Mouse (Mus musculus) heart, embryonic 15.5 days (tissue): ENCODE data around the gene Nsrp1. TPM values are rescaled to one million over a fixed set of nuclear protein-coding genes. Genes with fewer than 3 reads are reported as not detected.
A peak's percentile ranks its signal among the peaks of the same experiment; 100 is the strongest.
"Not testable (repeated sequence)": the region's sequence is repeated elsewhere in the genome, so short reads cannot be mapped to it uniquely, and the experiment has no call there.

Experiments used
- ATAC-seq: fragments of 200-750 bp; cut with Nextera tagmentation; replicated peaks from 2 replicates; pipeline ENCODE4 v1.8.0; 2017; ENCODE audit warnings: low read depth, moderate TSS enrichment; ENCODE audit not compliant: insufficient number of reproducible peaks, insufficient read depth, low FRiP score
- H3K27ac ChIP-seq: fragments of 300-500 bp; sonication (generic); 2 replicates; pipeline ENCODE4 v1.5.1; 2015; ENCODE audit warnings: mild to moderate bottlenecking, inconsistent platforms
- H3K27me3 ChIP-seq: fragments of 300-500 bp; sonication (generic); 2 replicates; pipeline ENCODE4 v1.6.1; 2015; ENCODE audit warnings: inconsistent platforms
- H3K36me3 ChIP-seq: fragments of 300-500 bp; sonication (generic); 2 replicates; pipeline ENCODE4 v1.6.1; 2015; ENCODE audit warnings: mild to moderate bottlenecking, inconsistent platforms
- H3K4me1 ChIP-seq: fragments of 300-500 bp; sonication (generic); replicated peaks from 2 replicates; pipeline ENCODE4 v1.6.1; 2015; ENCODE audit warnings: inconsistent platforms
- H3K4me2 ChIP-seq: fragments of 300-500 bp; sonication (generic); 2 replicates; pipeline ENCODE4 v1.6.1; 2015; ENCODE audit warnings: inconsistent platforms, mild to moderate bottlenecking, moderate library complexity
- H3K4me3 ChIP-seq: fragments of 300-500 bp; sonication (generic); 2 replicates; pipeline ENCODE4 v1.5.1; 2015; ENCODE audit warnings: mild to moderate bottlenecking, inconsistent platforms
- H3K9ac ChIP-seq: fragments of 300-500 bp; sonication (generic); 2 replicates; pipeline ENCODE4 v1.6.1; 2015; ENCODE audit warnings: mild to moderate bottlenecking, inconsistent platforms
- H3K9me3 ChIP-seq: fragments of 300-500 bp; sonication (generic); replicated peaks from 2 replicates; pipeline ENCODE4 v1.6.1; 2016; ENCODE audit warnings: inconsistent platforms
- WGBS: fragments of 180-500 bp; shearing (Covaris S2); methylation state at CpG from one replicate; pipeline ENCODE4 v1.1.7; 2015; ENCODE audit warnings: mixed read lengths; 5-methylcytosine and 5-hydroxymethylcytosine counted together
- polyA plus RNA-seq: library from polyadenylated mRNA; unstranded; fragments of >200 nt; fragmentation: Nextera tagmentation; extraction: Ambion mirVana; gene quantifications from 2 replicates; pipeline ENCODE4 v1.2.1, GENCODE M21; 2015

Nsrp1 gene
- polyA plus RNA-seq, 1 experiment from 2014 or later: 56.0 TPM

GRCm38 (mm10) chr11:77093208-77093607, 15.0 kb upstream of the Nsrp1 start:
- peak overlapping the region; percentile 36 for H3K4me3 ChIP-seq
- WGBS: 2% methylated on average over 11 of the region's 11 CpGs
- H3K4me2 ChIP-seq: peak overlapping the region; percentile 58
- no peaks in the 10 kb centered on the region for H3K27me3 ChIP-seq
- no peaks in the 10 kb centered on the region for H3K36me3 ChIP-seq
- no peaks in the 10 kb centered on the region for H3K9me3 ChIP-seq
- H3K4me1 ChIP-seq: peaks cover 13% of the 10 kb centered on the region
- no peak overlapping the region for H3K27ac ChIP-seq
- no peak overlapping the region for H3K9ac ChIP-seq
- ATAC-seq: no peak

GRCm38 (mm10) chr11:77089162-77089561, 10.9 kb upstream of the Nsrp1 start:
- Histone ChIP-seq H3K36me3 (no peaks in the 10 kb centered on the region), H3K9me3 (no peaks in the 10 kb centered on the region), H3K4me1 (0 out of 2 replicates have a peak, but pooled peaks cover 4% of the 10 kb centered on the region), H3K27ac (no peak overlapping the region), H3K27me3 (no peaks in the 10 kb centered on the region), H3K9ac (no peak overlapping the region), H3K4me3 (no peak overlapping the region), H3K4me2 (no peak overlapping the region)
- no peak for ATAC-seq
- 39% methylated on average over 2 of the region's 2 CpGs for WGBS

GRCm38 (mm10) chr11:77087004-77087403, 8.8 kb upstream of the Nsrp1 start:
- H3K4me3 ChIP-seq: no peak overlapping the region
- peaks cover 9% of the 10 kb centered on the region; the same call in 1 of the 2 replicates for H3K27me3 ChIP-seq
- no peaks in the 10 kb centered on the region for H3K36me3 ChIP-seq
- H3K4me2 ChIP-seq: no peak overlapping the region
- WGBS: 56% methylated on average over 2 of the region's 2 CpGs
- no peaks in the 10 kb centered on the region for H3K9me3 ChIP-seq
- ATAC-seq: no peak
- no peak overlapping the region for H3K9ac ChIP-seq
- no peak overlapping the region for H3K27ac ChIP-seq
- no peaks in the 10 kb centered on the region for H3K4me1 ChIP-seq

- no peak overlapping the region for H3K4me3 ChIP-seq
- H3K9me3 ChIP-seq: no peaks in the 10 kb centered on the region
- peaks cover 13% of the 10 kb centered on the region for H3K27me3 ChIP-seq
- H3K9ac ChIP-seq: no peak overlapping the region
- 52% methylated on average over 5 of the region's 5 CpGs for WGBS
- no peak for ATAC-seq
- H3K36me3 ChIP-seq: no peaks in the 10 kb centered on the region
- no peak overlapping the region for H3K4me2 ChIP-seq
- H3K4me1 ChIP-seq: no peaks in the 10 kb centered on the region
- no peak overlapping the region for H3K27ac ChIP-seq
Measured at GRCm38 (mm10) chr11:77084001-77084682, 5.9 kb upstream of the Nsrp1 start.

- peaks cover 13% of the 10 kb centered on the region for H3K27me3 ChIP-seq
- no peak for ATAC-seq
- H3K27ac ChIP-seq: no peak overlapping the region
- H3K9ac ChIP-seq: no peak overlapping the region
- no peak overlapping the region for H3K4me2 ChIP-seq
- 95% methylated on average over 1 of the region's 1 CpGs for WGBS
- H3K36me3 ChIP-seq: peaks cover 15% of the 10 kb centered on the region
- H3K4me3 ChIP-seq: no peak overlapping the region
- no peaks in the 10 kb centered on the region for H3K9me3 ChIP-seq
- peaks cover 8% of the 10 kb centered on the region for H3K4me1 ChIP-seq
Measured at GRCm38 (mm10) chr11:77079361-77079760, 1.1 kb upstream of the Nsrp1 start.

- Histone ChIP-seq H3K9ac (peak overlapping the region; percentile 55), H3K9me3 (no peaks in the 10 kb centered on the region), H3K27ac (peak overlapping the region; percentile 78), H3K4me2 (peak overlapping the region; percentile 89), H3K4me1 (peaks cover 8% of the 10 kb centered on the region), H3K36me3 (peaks cover 22% of the 10 kb centered on the region), H3K27me3 (peaks cover 9% of the 10 kb centered on the region), H3K4me3 (peak overlapping the region; percentile 80)
- ATAC-seq: no peak
- 2% methylated on average over 16 of the region's 16 CpGs for whole genome bisulfite sequencing
Measured at GRCm38 (mm10) chr11:77077792-77078191, 443 bp downstream of the Nsrp1 start.

- Histone ChIP-seq H3K4me3 (peak overlapping the region; percentile 80), H3K4me2 (peak overlapping the region; percentile 89), H3K9ac (peak overlapping the region; percentile 55), H3K36me3 (peaks cover 22% of the 10 kb centered on the region), H3K27ac (peak overlapping the region; percentile 78; the same call in 1 of the 2 replicates)
- WGBS: 60% methylated on average over 4 of the region's 4 CpGs
- ATAC-seq, H3K4me1 ChIP-seq, H3K27me3 ChIP-seq, H3K9me3 ChIP-seq: not testable (repeated sequence)
Measured at GRCm38 (mm10) chr11:77077331-77077730, 904 bp downstream of the Nsrp1 start.

GRCm38 (mm10) chr11:77070721-77071120, 7.5 kb downstream of the Nsrp1 start:
- H3K4me2 ChIP-seq: no peak overlapping the region
- 0 out of 2 replicates have a peak, but pooled peaks cover 4% of the 10 kb centered on the region for H3K4me1 ChIP-seq
- H3K27ac ChIP-seq: no peak overlapping the region
- no peaks in the 10 kb centered on the region for H3K27me3 ChIP-seq
- ATAC-seq: no peak
- 74% methylated on average over 4 of the region's 4 CpGs for WGBS
- no peak overlapping the region for H3K9ac ChIP-seq
- H3K36me3 ChIP-seq: peaks cover 30% of the 10 kb centered on the region
- no peak overlapping the region for H3K4me3 ChIP-seq
- no peaks in the 10 kb centered on the region for H3K9me3 ChIP-seq

GRCm38 (mm10) chr11:77068825-77069224, 9.4 kb downstream of the Nsrp1 start:
- Histone ChIP-seq H3K9me3 (no peaks in the 10 kb centered on the region), H3K4me1 (0 out of 2 replicates have a peak, but pooled peaks cover 4% of the 10 kb centered on the region), H3K4me3 (no peak overlapping the region), H3K9ac (no peak overlapping the region), H3K4me2 (no peak overlapping the region), H3K27ac (no peak overlapping the region), H3K36me3 (peaks cover 15% of the 10 kb centered on the region), H3K27me3 (no peaks in the 10 kb centered on the region)
- ATAC-seq: no peak
- WGBS: 73% methylated on average over 4 of the region's 4 CpGs

GRCm38 (mm10) chr11:77063406-77063805, 14.8 kb downstream of the Nsrp1 start:
- WGBS: 88% methylated on average over 2 of the region's 2 CpGs
- Histone ChIP-seq H3K36me3 (no peaks in the 10 kb centered on the region), H3K4me1 (peaks cover 7% of the 10 kb centered on the region), H3K27me3 (no peaks in the 10 kb centered on the region), H3K27ac (no peak overlapping the region), H3K4me3 (no peak overlapping the region), H3K9me3 (no peaks in the 10 kb centered on the region), H3K4me2 (no peak overlapping the region), H3K9ac (no peak overlapping the region)
- ATAC-seq: no peak

- H3K9ac ChIP-seq: no peak overlapping the region
- H3K4me1 ChIP-seq: peaks cover 7% of the 10 kb centered on the region
- H3K36me3 ChIP-seq: no peaks in the 10 kb centered on the region
- no peak overlapping the region for H3K4me2 ChIP-seq
- no peaks in the 10 kb centered on the region for H3K27me3 ChIP-seq
- no peaks in the 10 kb centered on the region for H3K9me3 ChIP-seq
- 34% methylated on average over 5 of the region's 5 CpGs for WGBS
- no peak overlapping the region for H3K27ac ChIP-seq
- H3K4me3 ChIP-seq: no peak overlapping the region
- ATAC-seq: no peak
Measured at GRCm38 (mm10) chr11:77061951-77062350, 16.3 kb downstream of the Nsrp1 start.

GRCm38 (mm10) chr11:77042816-77043215, 35.4 kb downstream of the Nsrp1 start:
- H3K27ac ChIP-seq: no peak overlapping the region
- H3K9me3 ChIP-seq: no peaks in the 10 kb centered on the region
- H3K4me1 ChIP-seq: no peaks in the 10 kb centered on the region
- no peak overlapping the region for H3K4me2 ChIP-seq
- no peaks in the 10 kb centered on the region for H3K27me3 ChIP-seq
- H3K36me3 ChIP-seq: peaks cover 21% of the 10 kb centered on the region
- H3K4me3 ChIP-seq: no peak overlapping the region
- ATAC-seq: no peak
- 81% methylated on average over 2 of the region's 2 CpGs for WGBS
- no peak overlapping the region for H3K9ac ChIP-seq
